Mouse (Mus musculus): Measurements from ENCODE around the gene Atl1. TPM values are rescaled to one million over a fixed set of nuclear protein-coding genes. Genes with fewer than 3 reads are reported as not detected.

Gene Atl1
- polyA plus RNA-seq, 1 experiment from 2014 or later = 3.5 TPM

GRCm38 (mm10) chr12:69852288-69852687 is 40.1 kb upstream of the Atl1 start:
- H3K36me3 ChIP-seq (ENCODE audit: insufficient read depth, low read length) = peaks cover 29% of the 10 kb centered on the region; the same call in 1 of the 2 replicates
- ATAC-seq (replicated peaks; ENCODE audit: low FRiP score, low read depth) = no peak
- H3K27ac ChIP-seq = no peak overlapping the region
- no peak overlapping the region for H3K4me3 ChIP-seq (replicated peaks; ENCODE audit: low read depth, low read length)
- 77% methylated on average over 9 of the region's 9 CpGs for WGBS
- DNase-seq (ENCODE audit: low spot score) = no peak
- no peaks in the 10 kb centered on the region for H3K27me3 ChIP-seq (ENCODE audit: insufficient read depth, low read length)
- no peak overlapping the region for H3K4me2 ChIP-seq (ENCODE audit: low read length)
- H3K9me3 ChIP-seq (replicated peaks; ENCODE audit: low read length) = no peaks in the 10 kb centered on the region
- no peaks in the 10 kb centered on the region for H3K4me1 ChIP-seq (replicated peaks; ENCODE audit: insufficient read depth, low read length)
- H3K9ac ChIP-seq (ENCODE audit: low read depth, low read length) = no peak overlapping the region
- TF ChIP-seq CTCF (IDR thresholded peaks at IDR 0.05; ENCODE audit: low read depth) = no peak

GRCm38 (mm10) chr12:69853387-69853786 is 39.0 kb upstream of the Atl1 start:
- Histone ChIP-seq H3K27me3 (ENCODE audit: insufficient read depth, low read length) (no peaks in the 10 kb centered on the region), H3K9me3 (replicated peaks; ENCODE audit: low read length) (no peaks in the 10 kb centered on the region), H3K4me1 (replicated peaks; ENCODE audit: insufficient read depth, low read length) (no peaks in the 10 kb centered on the region), H3K4me2 (ENCODE audit: low read length) (no peak overlapping the region), H3K9ac (ENCODE audit: low read depth, low read length) (no peak overlapping the region), H3K27ac (no peak overlapping the region), H3K36me3 (ENCODE audit: insufficient read depth, low read length) (peaks cover 25% of the 10 kb centered on the region; the same call in 1 of the 2 replicates), H3K4me3 (replicated peaks; ENCODE audit: low read depth, low read length) (no peak overlapping the region)
- DNase-seq (ENCODE audit: low spot score) (no peak), ATAC-seq (replicated peaks; ENCODE audit: low FRiP score, low read depth) (no peak)
- 80% methylated on average over 11 of the region's 11 CpGs for WGBS
- no peak for TF ChIP-seq CTCF (IDR thresholded peaks at IDR 0.05; ENCODE audit: low read depth)

GRCm38 (mm10) chr12:69853942-69854341 is 38.5 kb upstream of the Atl1 start:
- 88% methylated on average over 2 of the region's 2 CpGs for WGBS
- Histone ChIP-seq H3K27ac (no peak overlapping the region), H3K9me3 (replicated peaks; ENCODE audit: low read length) (no peaks in the 10 kb centered on the region), H3K4me1 (replicated peaks; ENCODE audit: insufficient read depth, low read length) (no peaks in the 10 kb centered on the region), H3K36me3 (ENCODE audit: insufficient read depth, low read length) (peaks cover 23% of the 10 kb centered on the region; the same call in 1 of the 2 replicates), H3K4me2 (ENCODE audit: low read length) (no peak overlapping the region), H3K4me3 (replicated peaks; ENCODE audit: low read depth, low read length) (no peak overlapping the region), H3K9ac (ENCODE audit: low read depth, low read length) (no peak overlapping the region), H3K27me3 (ENCODE audit: insufficient read depth, low read length) (no peaks in the 10 kb centered on the region)
- ATAC-seq (replicated peaks; ENCODE audit: low FRiP score, low read depth) (no peak), DNase-seq (ENCODE audit: low spot score) (no peak)
- no peak for TF ChIP-seq CTCF (IDR thresholded peaks at IDR 0.05; ENCODE audit: low read depth)

- Histone ChIP-seq H3K27ac (no peak overlapping the region), H3K9ac (ENCODE audit: low read depth, low read length) (no peak overlapping the region), H3K4me2 (ENCODE audit: low read length) (no peak overlapping the region), H3K9me3 (replicated peaks; ENCODE audit: low read length) (no peaks in the 10 kb centered on the region), H3K4me3 (replicated peaks; ENCODE audit: low read depth, low read length) (no peak overlapping the region), H3K4me1 (replicated peaks; ENCODE audit: insufficient read depth, low read length) (no peaks in the 10 kb centered on the region), H3K36me3 (ENCODE audit: insufficient read depth, low read length) (peaks cover 23% of the 10 kb centered on the region; the same call in 1 of the 2 replicates), H3K27me3 (ENCODE audit: insufficient read depth, low read length) (no peaks in the 10 kb centered on the region)
- DNase-seq (ENCODE audit: low spot score) = no peak
- TF ChIP-seq CTCF (IDR thresholded peaks at IDR 0.05; ENCODE audit: low read depth) = no peak
- WGBS = 94% methylated on average over 12 of the region's 12 CpGs
- ATAC-seq (replicated peaks; ENCODE audit: low FRiP score, low read depth) = no peak
These were observed 36.6 kb upstream of the Atl1 start for GRCm38 (mm10) chr12:69855641-69856300.

GRCm38 (mm10) chr12:69856398-69856797 is 36.0 kb upstream of the Atl1 start:
- DNase-seq (ENCODE audit: low spot score) (no peak), ATAC-seq (replicated peaks; ENCODE audit: low FRiP score, low read depth) (no peak)
- TF ChIP-seq CTCF (IDR thresholded peaks at IDR 0.05; ENCODE audit: low read depth) = no peak
- Histone ChIP-seq H3K9ac (ENCODE audit: low read depth, low read length) (no peak overlapping the region), H3K27ac (no peak overlapping the region), H3K36me3 (ENCODE audit: insufficient read depth, low read length) (peaks cover 27% of the 10 kb centered on the region; the same call in 1 of the 2 replicates), H3K4me2 (ENCODE audit: low read length) (no peak overlapping the region), H3K4me1 (replicated peaks; ENCODE audit: insufficient read depth, low read length) (no peaks in the 10 kb centered on the region), H3K27me3 (ENCODE audit: insufficient read depth, low read length) (no peaks in the 10 kb centered on the region), H3K9me3 (replicated peaks; ENCODE audit: low read length) (no peaks in the 10 kb centered on the region), H3K4me3 (replicated peaks; ENCODE audit: low read depth, low read length) (no peak overlapping the region)
- 94% methylated on average over 10 of the region's 10 CpGs for WGBS

- WGBS = 96% methylated on average over 2 of the region's 2 CpGs
- TF ChIP-seq CTCF (IDR thresholded peaks at IDR 0.05; ENCODE audit: low read depth) = no peak
- ATAC-seq (replicated peaks; ENCODE audit: low FRiP score, low read depth) = no peak
- Histone ChIP-seq H3K4me1 (replicated peaks; ENCODE audit: insufficient read depth, low read length) (no peaks in the 10 kb centered on the region), H3K9ac (ENCODE audit: low read depth, low read length) (no peak overlapping the region), H3K27me3 (ENCODE audit: insufficient read depth, low read length) (no peaks in the 10 kb centered on the region), H3K4me2 (ENCODE audit: low read length) (no peak overlapping the region), H3K9me3 (replicated peaks; ENCODE audit: low read length) (no peaks in the 10 kb centered on the region), H3K36me3 (ENCODE audit: insufficient read depth, low read length) (peaks cover 18% of the 10 kb centered on the region; the same call in 1 of the 2 replicates), H3K27ac (no peak overlapping the region), H3K4me3 (replicated peaks; ENCODE audit: low read depth, low read length) (no peak overlapping the region)
- DNase-seq (ENCODE audit: low spot score) = no peak
These were observed 34.8 kb upstream of the Atl1 start for GRCm38 (mm10) chr12:69857597-69857996.
